Mouse (Mus musculus): ENCODE results near the gene Prrt2. TPM values are rescaled to one million over a fixed set of nuclear protein-coding genes. Genes with fewer than 3 reads are reported as not detected.

The Prrt2 gene
- total RNA-seq, 2 experiments from 2014 or later: 213 to 222 TPM

DNA sequence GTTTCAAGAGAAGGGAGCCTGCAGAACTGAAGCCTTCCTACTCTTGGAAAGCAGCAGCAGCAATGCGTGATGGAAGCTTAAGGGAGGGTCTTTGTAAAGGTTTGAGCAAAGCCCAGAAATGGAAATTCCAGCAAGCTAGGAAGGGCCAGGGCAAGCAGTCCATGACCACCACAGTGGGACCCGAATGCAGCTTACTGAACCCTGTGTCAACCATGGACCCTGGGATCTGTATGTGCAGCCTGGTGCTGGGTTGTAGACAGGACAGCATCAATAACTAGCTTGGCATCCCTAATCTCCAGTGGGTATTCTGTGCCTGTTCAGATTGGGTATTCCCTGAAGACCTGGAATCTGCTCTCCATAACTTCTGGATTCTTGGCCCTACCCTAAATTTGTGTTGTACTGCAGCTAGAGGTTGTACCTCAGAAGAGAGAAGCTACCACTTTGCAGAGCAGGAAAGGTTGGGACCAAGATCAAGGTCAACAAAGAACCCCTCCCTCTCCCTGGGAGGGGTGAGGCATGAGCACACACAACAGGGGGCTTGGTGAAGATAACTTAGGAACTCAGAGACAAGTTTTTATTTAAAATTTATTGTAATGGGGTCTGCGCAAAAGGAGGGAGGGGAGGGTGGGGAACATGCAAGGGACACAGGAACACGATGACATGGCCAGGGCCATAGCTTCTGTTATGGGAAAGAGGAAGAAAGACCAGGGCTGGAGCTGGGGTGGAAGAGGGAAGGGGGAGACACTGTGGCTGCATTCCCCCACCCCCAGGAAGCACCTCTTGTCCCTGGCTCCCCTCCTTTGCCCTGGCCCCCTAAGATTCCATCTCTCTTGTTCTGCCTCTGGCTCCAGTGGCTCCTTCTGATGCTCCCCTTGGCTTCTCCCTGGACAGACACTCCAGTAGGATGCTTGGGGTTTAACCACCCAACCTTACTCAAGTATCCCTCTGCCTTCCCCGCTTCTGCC, 834 bp upstream of the Prrt2 start:
- intact Hi-C loops (cut with DNase I): no loop called here
- no peak for DNase-seq (ENCODE audit: low spot score in 2 of 2)

GRCm38 (mm10) chr7:127020491-127020890, 520 bp downstream of the Prrt2 start:
- no peak for DNase-seq (ENCODE audit: low spot score in 2 of 2)
- intact Hi-C loops (cut with DNase I): no loop called here

GRCm38 (mm10) chr7:127020031-127020430, 980 bp downstream of the Prrt2 start:
- intact Hi-C loops (cut with DNase I): no loop called here
- peak in 1 of 2 experiments; percentile 39 for DNase-seq (ENCODE audit: low spot score in 2 of 2)

DNA sequence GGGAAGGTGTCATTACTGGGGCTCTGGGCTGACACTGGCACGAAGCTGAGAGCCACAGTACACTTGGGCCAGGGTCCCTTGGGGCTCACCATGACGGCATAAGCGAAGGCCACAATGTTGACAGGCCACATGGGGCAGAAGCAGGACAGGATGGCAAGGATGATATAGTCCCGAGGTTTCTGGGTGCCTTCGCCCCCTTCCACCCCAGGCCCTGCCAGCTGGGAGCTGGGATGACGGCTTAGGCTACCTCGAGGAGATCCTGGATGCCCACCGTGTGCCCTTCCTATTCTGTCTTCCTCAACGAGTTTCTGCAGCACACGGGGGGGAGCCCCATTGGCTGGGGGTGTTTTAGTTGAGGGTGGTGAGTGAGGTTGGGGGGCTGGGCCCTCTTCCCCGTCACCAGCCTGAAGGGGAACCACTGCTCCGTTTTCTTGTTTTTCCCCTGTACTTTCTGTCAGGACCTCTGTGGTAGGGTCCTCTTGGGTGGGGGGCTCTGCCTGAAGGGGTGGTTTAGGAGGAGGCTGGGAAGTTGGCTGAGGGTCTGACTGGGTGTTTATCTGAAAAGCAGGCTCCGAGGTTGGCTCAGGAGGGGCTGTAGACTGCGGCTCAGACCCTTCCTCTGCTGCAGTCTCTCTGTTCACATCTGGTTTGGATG, 1.6 kb downstream of the Prrt2 start:
- intact Hi-C loops (cut with DNase I): loop anchor here (5.0 kb wide), 1 partner anchor 132 kb away; no protein-coding TSS in a partner anchor
- no peak for DNase-seq (ENCODE audit: low spot score in 2 of 2)

- no peak for DNase-seq (ENCODE audit: low spot score in 2 of 2)
- intact Hi-C loops (cut with DNase I): loop anchor here (5.0 kb wide), 1 partner anchor 131 kb away; no protein-coding TSS in a partner anchor
Measured at GRCm38 (mm10) chr7:127018416-127019305, 2.4 kb downstream of the Prrt2 start.

GRCm38 (mm10) chr7:127017950-127018345, 3.1 kb downstream of the Prrt2 start:
- no peak for DNase-seq (ENCODE audit: low spot score in 2 of 2)
- intact Hi-C loops (cut with DNase I): loop anchor here (2.0 to 5.0 kb wide), 3 partner anchors 41 to 131 kb away; partner anchors contain the start of genes Cdiptos and Sez6l2

- DNase-seq (ENCODE audit: low spot score in 2 of 2): peak; percentile 95 to 96
- intact Hi-C loops (cut with DNase I): loop anchor here (2.0 to 5.0 kb wide), 3 partner anchors 40 to 130 kb away; partner anchors contain the start of genes Cdiptos and Sez6l2
Measured at GRCm38 (mm10) chr7:127016971-127017949, 3.8 kb downstream of the Prrt2 start, which contains the start of gene Pagr1a. Gene Pagr1a (minus strand): TSS chr7:127017352.

- intact Hi-C loops (cut with DNase I): loop anchor here (2.0 to 5.0 kb wide), 3 partner anchors 40 to 129 kb away; partner anchors contain the start of genes Cdiptos and Sez6l2
- DNase-seq (ENCODE audit: low spot score in 2 of 2): no peak
Measured at GRCm38 (mm10) chr7:127016486-127016938, 4.5 kb downstream of the Prrt2 start.

- no peak for DNase-seq (ENCODE audit: low spot score in 2 of 2)
- intact Hi-C loops (cut with DNase I): loop anchor here (2.0 to 5.0 kb wide), 3 partner anchors 39 to 129 kb away; partner anchors contain the start of genes Cdiptos and Sez6l2
Measured at GRCm38 (mm10) chr7:127016481-127016485, 4.7 kb downstream of the Prrt2 start, which contains the start of gene Pagr1b. Gene Pagr1b (minus strand): TSS chr7:127016484.

- intact Hi-C loops (cut with DNase I): loop anchor here (2.0 to 5.0 kb wide), 3 partner anchors 39 to 129 kb away; partner anchors contain the start of genes Cdiptos and Sez6l2
- DNase-seq (ENCODE audit: low spot score in 2 of 2): no peak
Measured at GRCm38 (mm10) chr7:127016081-127016480, 4.9 kb downstream of the Prrt2 start.

DNA sequence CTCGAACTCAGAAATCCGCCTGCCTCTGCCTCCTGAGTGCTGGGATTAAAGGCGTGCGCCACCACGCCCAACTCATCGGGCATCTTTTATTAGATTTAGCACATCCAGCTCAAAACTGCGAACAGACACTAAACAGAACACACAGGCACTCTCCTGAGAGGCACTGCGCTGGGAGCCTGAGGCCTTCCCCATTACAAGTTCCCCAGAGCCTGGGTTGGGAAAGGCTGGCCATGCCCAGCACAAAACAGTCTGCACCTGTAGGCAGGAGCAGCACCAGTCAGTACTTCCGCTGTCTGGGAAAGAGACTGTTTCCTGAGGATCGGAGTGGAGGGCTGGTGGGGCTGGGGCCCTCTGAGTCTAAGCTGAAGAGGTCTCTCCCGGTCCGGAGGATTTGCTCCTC, 6.0 kb downstream of the Prrt2 start:
- DNase-seq (ENCODE audit: low spot score in 2 of 2): no peak
- intact Hi-C loops (cut with DNase I): loop anchor here (5.0 kb wide), 1 partner anchor 128 kb away; no protein-coding TSS in a partner anchor

DNA sequence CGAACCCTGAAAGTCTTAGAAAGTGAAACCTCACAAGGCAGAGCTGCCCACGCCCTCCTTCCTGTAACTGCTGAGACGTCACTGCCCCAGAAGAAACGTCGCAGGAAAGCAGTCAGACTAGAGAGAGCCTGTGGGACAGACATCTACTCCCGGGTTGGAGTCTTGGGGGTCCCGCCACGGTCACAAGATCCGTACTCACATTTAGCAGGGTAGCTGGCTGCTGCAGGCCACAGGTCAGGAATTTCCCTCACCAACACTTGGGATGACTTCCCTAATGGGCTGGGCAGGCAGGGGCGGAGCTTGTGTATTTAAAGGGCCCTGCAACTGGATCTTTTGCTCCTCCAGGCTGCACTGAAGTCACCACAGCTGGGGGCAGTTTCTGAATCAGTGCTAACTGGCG, 6.7 kb downstream of the Prrt2 start, which contains the start of gene Mvp:
Mvp (minus strand) TSS at position 302 of the 400 bp plus-strand sequence.
- intact Hi-C loops (cut with DNase I): no loop called here
- peak in 1 of 2 experiments; percentile 30 for DNase-seq (ENCODE audit: low spot score in 2 of 2)

DNA sequence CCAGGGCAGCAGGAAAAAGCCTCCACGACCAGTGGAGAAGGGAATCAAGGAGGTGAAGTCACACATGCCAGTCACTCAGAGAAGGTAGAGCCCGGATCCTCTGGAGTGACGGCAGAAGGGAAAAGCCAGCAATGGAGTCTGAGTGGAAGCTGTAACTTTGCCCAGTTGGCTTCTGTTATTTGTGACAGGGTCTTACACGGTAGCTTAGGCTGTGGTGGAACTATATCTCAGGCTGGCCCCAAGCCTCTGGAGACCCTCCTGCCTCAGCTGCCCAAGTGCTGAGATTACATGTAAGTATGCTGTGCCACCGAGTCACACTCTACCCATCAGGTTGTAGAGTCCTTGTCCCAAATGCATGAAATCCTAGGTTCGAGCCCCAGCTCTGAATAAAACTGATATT, 7.6 kb downstream of the Prrt2 start:
- DNase-seq (ENCODE audit: low spot score in 2 of 2): no peak
- intact Hi-C loops (cut with DNase I): no loop called here

- no peak for DNase-seq (ENCODE audit: low spot score in 2 of 2)
Measured at GRCm38 (mm10) chr7:127012845-127013244, 8.2 kb downstream of the Prrt2 start.

GRCm38 (mm10) chr7:127012374-127012773, 8.6 kb downstream of the Prrt2 start:
- intact Hi-C loops (cut with DNase I): no loop called here
- no peak for DNase-seq (ENCODE audit: low spot score in 2 of 2)

More at GRCm38 (mm10) chr7:127012845-127013244, 8.2 kb downstream of the Prrt2 start:
- intact Hi-C loops (cut with DNase I): no loop called here

- intact Hi-C loops (cut with DNase I): no loop called here
- DNase-seq (ENCODE audit: low spot score in 2 of 2): no peak
Measured at GRCm38 (mm10) chr7:127011717-127012116, 9.3 kb downstream of the Prrt2 start.

DNA sequence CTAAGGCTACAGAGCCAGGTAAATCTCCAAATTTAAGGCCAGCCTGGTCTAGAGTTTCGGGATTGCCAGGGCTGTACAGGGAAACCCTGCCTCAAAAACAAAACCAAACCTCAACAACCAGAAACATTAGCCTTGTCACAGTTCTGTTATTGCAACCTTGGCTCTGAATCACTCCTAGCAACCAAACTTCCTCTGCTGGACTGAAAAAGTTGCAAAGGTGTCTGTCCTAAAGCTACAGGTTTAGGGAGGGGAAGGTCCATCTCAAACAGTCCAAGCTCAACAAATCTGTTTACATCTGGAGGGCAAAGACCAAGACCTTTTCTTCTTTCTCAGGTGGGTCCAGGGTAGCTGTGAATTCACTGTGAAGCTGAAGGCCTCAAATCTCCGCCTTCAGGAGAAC, 10.0 kb downstream of the Prrt2 start:
- DNase-seq (ENCODE audit: low spot score in 2 of 2): no peak
- intact Hi-C loops (cut with DNase I): no loop called here
